Mouse (Mus musculus) forebrain, embryonic 11.5 days (tissue): ENCODE measurements around the gene Hes7. TPM values are rescaled to one million over a fixed set of nuclear protein-coding genes. Genes with fewer than 3 reads are reported as not detected.
"Not testable (repeated sequence)": the region's sequence is repeated elsewhere in the genome, so short reads cannot be mapped to it uniquely, and the experiment has no call there.

Experiments used
- ATAC-seq: fragments of 200-750 bp; cut with Nextera tagmentation; replicated peaks from 2 replicates; pipeline ENCODE4 v1.8.0; 2017; ENCODE audit warnings: moderate TSS enrichment; ENCODE audit not compliant: low FRiP score
- DNase-seq: peaks from one replicate; pipeline ENCODE4 v3.0.0-alpha.2; 2017; ENCODE audit warnings: low spot score
- H3K27ac ChIP-seq: fragments of 300-500 bp; sonication (generic); 2 replicates; pipeline ENCODE4 v1.5.1; 2014; ENCODE audit warnings: low read depth, low read length
- H3K27me3 ChIP-seq: fragments of 300-500 bp; sonication (generic); 2 replicates; pipeline ENCODE4 v1.6.1; 2014; ENCODE audit warnings: mild to moderate bottlenecking, low read length, mixed read lengths; ENCODE audit not compliant: control insufficient read depth, insufficient read depth
- H3K36me3 ChIP-seq: fragments of 300-500 bp; sonication (generic); 2 replicates; pipeline ENCODE4 v1.6.1; 2014; ENCODE audit warnings: mild to moderate bottlenecking, low read length, moderate library complexity, mixed read lengths; ENCODE audit not compliant: control insufficient read depth, insufficient read depth
- H3K4me1 ChIP-seq: fragments of 300-500 bp; sonication (generic); replicated peaks from 2 replicates; pipeline ENCODE4 v1.6.1; 2014; ENCODE audit warnings: low read length, mixed read lengths; ENCODE audit not compliant: control insufficient read depth, insufficient read depth
- H3K4me2 ChIP-seq: fragments of 300-500 bp; sonication (generic); 2 replicates; pipeline ENCODE4 v1.6.1; 2014; ENCODE audit warnings: low read depth, mild to moderate bottlenecking, low read length, moderate library complexity, mixed read lengths; ENCODE audit not compliant: severe bottlenecking
- H3K4me3 ChIP-seq: fragments of 300-500 bp; sonication (generic); 2 replicates; pipeline ENCODE4 v1.5.1; 2014; ENCODE audit warnings: low read depth, low read length
- H3K9ac ChIP-seq: fragments of 300-500 bp; sonication (generic); 2 replicates; pipeline ENCODE4 v1.6.1; 2014; ENCODE audit warnings: low read length
- H3K9me3 ChIP-seq: fragments of 300-500 bp; sonication (generic); 2 replicates; pipeline ENCODE4 v1.6.1; 2016; ENCODE audit warnings: low read length, mixed read lengths; ENCODE audit not compliant: control insufficient read depth
- WGBS: fragments of 180-500 bp; shearing (Covaris S2); extraction: QIAGEN DNeasy Blood & Tissue Kit; methylation state at CpG from one replicate; pipeline ENCODE4 v1.1.7; 2014; 5-methylcytosine and 5-hydroxymethylcytosine counted together
- polyA plus RNA-seq: library from polyadenylated mRNA; unstranded; fragments of >200 nt; fragmentation: Nextera tagmentation; extraction: Ambion mirVana; gene quantifications from 2 replicates; pipeline ENCODE4 v1.2.1, GENCODE M21; 2014

Hes7 gene
- polyA plus RNA-seq, 1 experiment from 2014 or later, result 0.11 TPM

DNA sequence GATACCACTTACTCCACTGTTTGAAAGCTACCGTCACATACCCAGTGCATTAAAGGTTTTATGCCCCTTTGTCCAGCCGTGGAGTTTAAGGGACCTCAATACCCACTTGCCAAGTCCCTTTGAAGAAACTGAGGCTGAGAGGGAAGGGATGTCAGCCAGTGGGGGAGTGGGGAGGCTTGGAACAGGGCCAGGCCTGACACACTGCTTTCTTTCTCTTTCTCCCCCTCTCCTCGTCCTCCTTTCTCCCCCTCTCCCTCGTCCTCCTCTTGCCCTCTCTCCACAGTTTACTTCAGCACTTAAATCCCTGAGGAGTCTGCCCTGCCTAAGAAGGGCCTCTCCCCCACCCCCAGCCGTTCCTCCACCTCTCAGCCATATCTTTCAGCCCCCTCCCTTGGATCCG, 29.8 kb upstream of the Hes7 start:
- Histone ChIP-seq H3K27ac (no peak overlapping the region), H3K9ac (no peak overlapping the region), H3K4me1 (peaks cover 10% of the 10 kb centered on the region; the same call in 1 of the 2 replicates), H3K27me3 (no peaks in the 10 kb centered on the region), H3K36me3 (no peaks in the 10 kb centered on the region; the same call in 1 of the 2 replicates), H3K9me3 (no peaks in the 10 kb centered on the region), H3K4me2 (no peak overlapping the region), H3K4me3 (no peak overlapping the region)
- no peak for DNase-seq
- ATAC-seq, result no peak
- 71% methylated on average over 6 of the region's 6 CpGs for WGBS

DNA sequence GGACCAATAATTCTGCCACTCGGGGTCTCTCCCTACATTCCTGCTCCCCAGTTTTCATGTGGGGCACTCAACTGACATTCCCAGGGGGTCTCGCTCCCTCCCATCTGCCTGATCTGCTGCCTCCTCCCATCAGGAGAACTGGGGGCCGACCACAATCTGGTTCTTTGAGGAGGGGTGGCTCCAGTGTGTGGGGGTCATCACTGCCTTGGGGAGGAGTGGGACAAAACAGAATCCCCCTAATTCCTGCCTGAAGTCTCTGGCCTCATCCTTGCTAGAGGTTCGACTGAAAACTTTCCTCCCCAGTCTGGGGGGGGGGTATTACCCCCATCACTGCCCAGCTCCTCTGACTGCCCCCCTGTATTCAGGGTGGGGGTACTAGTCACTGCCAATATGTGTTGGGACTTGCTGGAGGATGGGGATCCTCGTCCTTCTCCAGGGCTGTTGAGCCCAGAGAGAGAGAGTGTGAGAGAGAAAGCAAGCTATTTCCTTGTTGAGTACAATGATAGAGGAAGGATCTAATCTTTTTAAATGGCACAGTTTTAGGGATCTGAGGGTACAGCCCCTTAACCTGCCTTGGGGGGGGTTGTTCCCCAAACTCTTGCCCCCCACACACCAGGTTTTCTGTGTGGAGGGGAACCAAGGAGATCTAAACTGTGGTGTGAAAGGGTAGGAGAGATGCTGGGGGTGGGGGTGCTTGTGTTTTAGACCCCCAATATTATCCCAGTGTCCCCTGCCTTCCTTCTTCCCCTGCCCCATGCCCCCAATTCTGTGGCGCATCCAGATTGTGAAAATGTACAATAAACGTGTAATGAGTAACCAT, 28.4 kb upstream of the Hes7 start:
- no peak for ATAC-seq
- H3K27ac ChIP-seq, result no peak overlapping the region
- WGBS, result 67% methylated on average over 7 of the region's 7 CpGs
- H3K4me3 ChIP-seq, result no peak overlapping the region
- H3K9me3 ChIP-seq, result no peaks in the 10 kb centered on the region
- H3K27me3 ChIP-seq, result no peaks in the 10 kb centered on the region
- peaks cover 20% of the 10 kb centered on the region; the same call in 1 of the 2 replicates for H3K4me1 ChIP-seq
- no peak overlapping the region for H3K9ac ChIP-seq
- no peaks in the 10 kb centered on the region; the same call in 1 of the 2 replicates for H3K36me3 ChIP-seq
- no peak for DNase-seq
- H3K4me2 ChIP-seq, result no peak overlapping the region

GRCm38 (mm10) chr11:69092386-69092751, 27.8 kb upstream of the Hes7 start:
- H3K27me3 ChIP-seq, result no peaks in the 10 kb centered on the region
- no peak overlapping the region for H3K27ac ChIP-seq
- H3K4me2 ChIP-seq, result no peak overlapping the region
- peaks cover 26% of the 10 kb centered on the region; the same call in 1 of the 2 replicates for H3K4me1 ChIP-seq
- no peak overlapping the region for H3K4me3 ChIP-seq
- 4% methylated on average over 3 of the region's 3 CpGs for WGBS
- no peaks in the 10 kb centered on the region; the same call in 1 of the 2 replicates for H3K36me3 ChIP-seq
- peak; percentile 89 for DNase-seq
- ATAC-seq, result no peak
- H3K9me3 ChIP-seq, result no peaks in the 10 kb centered on the region
- H3K9ac ChIP-seq, result no peak overlapping the region

DNA sequence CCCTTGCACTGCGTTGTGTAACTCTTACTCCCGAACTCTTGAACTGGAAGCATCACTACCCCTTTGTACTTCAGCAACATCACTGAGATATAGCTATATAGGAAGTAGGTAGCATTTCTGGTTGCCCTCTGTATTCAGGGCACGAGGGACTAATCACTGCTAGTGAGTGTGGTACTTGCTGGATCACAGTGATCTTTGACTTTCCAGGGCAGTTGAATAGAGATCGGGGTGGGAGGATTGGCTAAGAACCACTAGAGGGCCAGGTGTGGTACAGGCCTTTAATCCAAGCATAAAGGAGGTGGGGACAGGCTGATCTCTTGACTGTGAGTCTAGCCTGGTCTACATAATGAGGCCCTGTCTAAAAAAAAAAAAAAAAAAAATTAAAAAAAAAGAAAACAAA, 27.3 kb upstream of the Hes7 start:
- Histone ChIP-seq H3K4me3 (no peak overlapping the region), H3K9me3 (no peaks in the 10 kb centered on the region), H3K9ac (no peak overlapping the region), H3K27me3 (no peaks in the 10 kb centered on the region), H3K27ac (no peak overlapping the region), H3K4me2 (no peak overlapping the region), H3K36me3 (no peaks in the 10 kb centered on the region; the same call in 1 of the 2 replicates), H3K4me1 (peaks cover 31% of the 10 kb centered on the region; the same call in 1 of the 2 replicates)
- ATAC-seq (no peak), DNase-seq (no peak)
- WGBS, result 87% methylated on average over 4 of the region's 4 CpGs

GRCm38 (mm10) chr11:69093856-69094255, 26.3 kb upstream of the Hes7 start:
- H3K4me2 ChIP-seq, DNase-seq, H3K36me3 ChIP-seq, H3K4me3 ChIP-seq, H3K9me3 ChIP-seq, ATAC-seq, H3K27me3 ChIP-seq, H3K9ac ChIP-seq, H3K27ac ChIP-seq: not testable (repeated sequence)
- 88% methylated on average over 7 of the region's 7 CpGs for WGBS
- peaks cover 38% of the 10 kb centered on the region for H3K4me1 ChIP-seq

GRCm38 (mm10) chr11:69094697-69095429, 25.3 kb upstream of the Hes7 start, which contains the start of gene Per1:
Per1 (plus strand) TSS chr11:69095217.
- Histone ChIP-seq H3K27me3 (no peaks in the 10 kb centered on the region), H3K9ac (peak within 1 kb of the TSS; percentile 46), H3K36me3 (no peaks in the 10 kb centered on the region; the same call in 1 of the 2 replicates), H3K27ac (peak within 1 kb of the TSS; percentile 55; the same call in 1 of the 2 replicates), H3K4me2 (peak within 1 kb of the TSS; percentile 92), H3K4me3 (peak within 1 kb of the TSS; percentile 41), H3K4me1 (peaks cover 34% of the 10 kb centered on the region), H3K9me3 (no peaks in the 10 kb centered on the region)
- WGBS, result 0% methylated on average over 37 of the region's 37 CpGs
- ATAC-seq (peak; percentile 91), DNase-seq (peak; percentile 99)

DNA sequence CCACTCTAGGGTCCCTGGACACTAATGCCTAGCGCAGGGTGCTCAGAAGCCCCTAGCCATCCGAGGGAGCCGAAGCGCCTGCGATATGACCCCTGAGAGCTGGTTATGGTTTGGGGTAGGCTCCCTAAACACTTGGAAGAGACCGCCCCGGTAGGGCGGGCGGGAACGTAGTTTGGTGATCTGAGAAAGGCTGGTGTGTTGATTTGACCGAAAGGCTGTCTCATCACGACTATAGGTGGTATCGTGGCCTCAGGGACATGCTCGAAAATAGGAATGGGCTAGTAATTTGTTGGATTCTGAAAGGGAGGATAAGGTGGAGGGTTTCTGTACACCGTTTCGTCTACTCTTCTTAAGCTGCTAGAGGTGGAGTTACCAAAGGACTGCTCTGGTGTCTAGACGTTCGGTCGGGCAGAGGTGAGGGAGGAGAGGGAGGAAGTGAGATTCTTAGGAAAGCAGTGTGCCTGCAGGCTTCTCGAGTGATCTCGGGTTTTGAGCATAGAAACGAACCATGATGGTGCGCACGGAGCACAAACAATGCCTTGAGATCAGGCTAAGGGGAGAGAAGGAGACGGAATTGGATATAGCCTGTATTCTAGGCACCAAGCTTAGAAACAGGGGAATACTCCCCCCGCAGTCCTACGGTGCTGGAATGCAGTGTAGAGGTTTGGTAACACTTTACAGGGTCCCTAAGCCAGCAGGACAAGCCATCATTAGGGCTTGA, 24.5 kb upstream of the Hes7 start:
- Histone ChIP-seq H3K4me1 (peaks cover 34% of the 10 kb centered on the region), H3K4me3 (peak overlapping the region; percentile 41), H3K27me3 (no peaks in the 10 kb centered on the region), H3K4me2 (peak overlapping the region; percentile 92), H3K27ac (peak overlapping the region; percentile 55; the same call in 1 of the 2 replicates), H3K36me3 (no peaks in the 10 kb centered on the region; the same call in 1 of the 2 replicates), H3K9me3 (no peaks in the 10 kb centered on the region), H3K9ac (peak overlapping the region; percentile 46)
- no peak for DNase-seq
- 3% methylated on average over 27 of the region's 27 CpGs for WGBS
- no peak for ATAC-seq

GRCm38 (mm10) chr11:69096360-69096986, 23.7 kb upstream of the Hes7 start:
- Histone ChIP-seq H3K9ac (peak overlapping the region; percentile 46), H3K9me3 (no peaks in the 10 kb centered on the region), H3K4me2 (peak overlapping the region; percentile 92), H3K4me1 (peaks cover 34% of the 10 kb centered on the region), H3K36me3 (peaks cover 2% of the 10 kb centered on the region), H3K4me3 (peak overlapping the region; percentile 22), H3K27ac (0 out of 2 replicates have a peak overlapping the region, but pooled peaks have one; percentile 73), H3K27me3 (no peaks in the 10 kb centered on the region)
- DNase-seq (no peak), ATAC-seq (no peak)
- WGBS, result 14% methylated on average over 9 of the region's 9 CpGs
